Mouse (Mus musculus) embryonic facial prominence, embryonic 10.5 days (tissue): ENCODE results near the gene Pakap. TPM values are rescaled to one million over a fixed set of nuclear protein-coding genes. Genes with fewer than 3 reads are reported as not detected.

Source experiments
- DNase-seq: peaks from one replicate; pipeline ENCODE4 v3.0.0-alpha.2; 2017; ENCODE audit warnings: low spot score
- H3K27ac ChIP-seq: fragments of 300-500 bp; sonication (generic); replicated peaks from 2 replicates; pipeline ENCODE4 v1.5.1; 2016; ENCODE audit warnings: mild to moderate bottlenecking
- H3K27me3 ChIP-seq: fragments of 300-500 bp; sonication (generic); replicated peaks from 2 replicates; pipeline ENCODE4 v1.6.1; 2016; ENCODE audit warnings: low read depth, mild to moderate bottlenecking; ENCODE audit not compliant: poor library complexity, severe bottlenecking
- H3K36me3 ChIP-seq: fragments of 300-500 bp; sonication (generic); replicated peaks from 2 replicates; pipeline ENCODE4 v1.6.1; 2016; ENCODE audit warnings: mild to moderate bottlenecking, moderate library complexity
- H3K4me1 ChIP-seq: fragments of 300-500 bp; sonication (generic); 2 replicates; pipeline ENCODE4 v1.6.1; 2016
- H3K4me3 ChIP-seq: fragments of 300-500 bp; sonication (generic); 2 replicates; pipeline ENCODE4 v1.5.1; 2016; ENCODE audit warnings: mild to moderate bottlenecking, moderate library complexity
- H3K9me3 ChIP-seq: fragments of 300-500 bp; sonication (generic); 2 replicates; pipeline ENCODE4 v1.6.1; 2016; ENCODE audit warnings: mild to moderate bottlenecking
- WGBS: fragments of 180-500 bp; shearing (Covaris S2); methylation state at CpG from one replicate; pipeline ENCODE4 v1.1.7; 2016; 5-methylcytosine and 5-hydroxymethylcytosine counted together
- polyA plus RNA-seq: library from polyadenylated mRNA; unstranded; fragments of >200 nt; fragmentation: Nextera tagmentation; extraction: Ambion mirVana; gene quantifications from 2 replicates; pipeline ENCODE4 v1.2.1, GENCODE M21; 2016

Pakap gene
- polyA plus RNA-seq, 1 experiment from 2014 or later: 25.8 TPM

- H3K9me3 ChIP-seq: no peaks in the 10 kb centered on the region
- H3K36me3 ChIP-seq: no peaks in the 10 kb centered on the region
- peaks cover 27% of the 10 kb centered on the region for H3K4me1 ChIP-seq
- H3K27ac ChIP-seq: no peak overlapping the region
- H3K27me3 ChIP-seq: no peaks in the 10 kb centered on the region; the same call in 1 of the 2 replicates
- DNase-seq: peak; percentile 17
- H3K4me3 ChIP-seq: no peak overlapping the region
- 71% methylated on average over 7 of the region's 7 CpGs for WGBS
These were observed 103.0 kb downstream of the Pakap start for GRCm38 (mm10) chr4:57670813-57671469.

GRCm38 (mm10) chr4:57672541-57672940 is 104.6 kb downstream of the Pakap start:
- Histone ChIP-seq H3K4me1 (peaks cover 28% of the 10 kb centered on the region), H3K27ac (no peak overlapping the region), H3K9me3 (no peaks in the 10 kb centered on the region), H3K36me3 (no peaks in the 10 kb centered on the region), H3K4me3 (no peak overlapping the region), H3K27me3 (no peaks in the 10 kb centered on the region; the same call in 1 of the 2 replicates)
- no peak for DNase-seq
- WGBS: 79% methylated on average over 4 of the region's 4 CpGs

GRCm38 (mm10) chr4:57672996-57673906 is 105.3 kb downstream of the Pakap start:
- DNase-seq: peak; percentile 88
- Histone ChIP-seq H3K36me3 (no peaks in the 10 kb centered on the region), H3K4me1 (peaks cover 28% of the 10 kb centered on the region), H3K9me3 (no peaks in the 10 kb centered on the region), H3K4me3 (peak overlapping the region; percentile 43), H3K27me3 (no peaks in the 10 kb centered on the region; the same call in 1 of the 2 replicates), H3K27ac (peak overlapping the region; percentile 78)
- 15% methylated on average over 12 of the region's 12 CpGs for WGBS

GRCm38 (mm10) chr4:57674351-57674750 is 106.4 kb downstream of the Pakap start:
- Histone ChIP-seq H3K4me1 (peaks cover 28% of the 10 kb centered on the region), H3K36me3 (no peaks in the 10 kb centered on the region), H3K9me3 (no peaks in the 10 kb centered on the region), H3K4me3 (no peak overlapping the region), H3K27me3 (no peaks in the 10 kb centered on the region; the same call in 1 of the 2 replicates), H3K27ac (peak overlapping the region; percentile 76; the same call in 1 of the 2 replicates)
- DNase-seq: peak; percentile 29
- WGBS: 74% methylated on average over 7 of the region's 7 CpGs

GRCm38 (mm10) chr4:57675387-57675786 is 107.4 kb downstream of the Pakap start:
- WGBS: 2% methylated on average over 13 of the region's 13 CpGs
- Histone ChIP-seq H3K27me3 (no peaks in the 10 kb centered on the region; the same call in 1 of the 2 replicates), H3K36me3 (no peaks in the 10 kb centered on the region), H3K27ac (peak overlapping the region; percentile 76), H3K4me1 (peaks cover 28% of the 10 kb centered on the region), H3K4me3 (peak overlapping the region; percentile 43), H3K9me3 (no peaks in the 10 kb centered on the region)
- peak; percentile 67 for DNase-seq

GRCm38 (mm10) chr4:57677916-57678315 is 109.9 kb downstream of the Pakap start:
- Histone ChIP-seq H3K36me3 (no peaks in the 10 kb centered on the region), H3K4me1 (peaks cover 38% of the 10 kb centered on the region), H3K4me3 (no peak overlapping the region), H3K9me3 (no peaks in the 10 kb centered on the region), H3K27ac (no peak overlapping the region), H3K27me3 (no peaks in the 10 kb centered on the region; the same call in 1 of the 2 replicates)
- DNase-seq: no peak
- WGBS: 87% methylated on average over 12 of the region's 12 CpGs

- Histone ChIP-seq H3K36me3 (no peaks in the 10 kb centered on the region), H3K4me3 (no peak overlapping the region), H3K9me3 (no peaks in the 10 kb centered on the region), H3K27me3 (no peaks in the 10 kb centered on the region; the same call in 1 of the 2 replicates), H3K27ac (no peak overlapping the region), H3K4me1 (peaks cover 31% of the 10 kb centered on the region)
- 89% methylated on average over 9 of the region's 9 CpGs for WGBS
- no peak for DNase-seq
These were observed 111.0 kb downstream of the Pakap start for GRCm38 (mm10) chr4:57678991-57679457.

GRCm38 (mm10) chr4:57680186-57680585 is 112.2 kb downstream of the Pakap start:
- WGBS: 81% methylated on average over 12 of the region's 12 CpGs
- no peak for DNase-seq
- peaks cover 27% of the 10 kb centered on the region for H3K4me1 ChIP-seq

GRCm38 (mm10) chr4:57681511-57681910 is 113.5 kb downstream of the Pakap start:
- Histone ChIP-seq H3K27ac (peak overlapping the region; percentile 48; the same call in 1 of the 2 replicates), H3K9me3 (no peaks in the 10 kb centered on the region), H3K27me3 (no peaks in the 10 kb centered on the region), H3K4me1 (peaks cover 20% of the 10 kb centered on the region), H3K4me3 (no peak overlapping the region), H3K36me3 (no peaks in the 10 kb centered on the region)
- WGBS: 56% methylated on average over 12 of the region's 12 CpGs
- DNase-seq: no peak

More at GRCm38 (mm10) chr4:57680186-57680585, 112.2 kb downstream of the Pakap start:
- Histone ChIP-seq H3K27ac (no peak overlapping the region), H3K4me3 (no peak overlapping the region), H3K9me3 (no peaks in the 10 kb centered on the region), H3K36me3 (no peaks in the 10 kb centered on the region), H3K27me3 (no peaks in the 10 kb centered on the region)

GRCm38 (mm10) chr4:57682341-57682740 is 114.4 kb downstream of the Pakap start:
- Histone ChIP-seq H3K27me3 (no peaks in the 10 kb centered on the region), H3K27ac (no peak overlapping the region), H3K4me1 (peaks cover 27% of the 10 kb centered on the region), H3K4me3 (no peak overlapping the region), H3K36me3 (no peaks in the 10 kb centered on the region), H3K9me3 (no peaks in the 10 kb centered on the region)
- DNase-seq: no peak
- 94% methylated on average over 2 of the region's 2 CpGs for WGBS

- H3K27ac ChIP-seq: no peak overlapping the region
- no peaks in the 10 kb centered on the region for H3K9me3 ChIP-seq
- H3K27me3 ChIP-seq: no peaks in the 10 kb centered on the region
- no peak for DNase-seq
- H3K4me3 ChIP-seq: no peak overlapping the region
- 86% methylated on average over 11 of the region's 11 CpGs for WGBS
- H3K4me1 ChIP-seq: peaks cover 27% of the 10 kb centered on the region
- H3K36me3 ChIP-seq: no peaks in the 10 kb centered on the region
These were observed 115.0 kb downstream of the Pakap start for GRCm38 (mm10) chr4:57682944-57683343.

- no peak overlapping the region for H3K4me3 ChIP-seq
- 0 out of 2 replicates have a peak, but pooled peaks cover under 1% of the 10 kb centered on the region for H3K36me3 ChIP-seq
- 74% methylated on average over 12 of the region's 12 CpGs for WGBS
- H3K27ac ChIP-seq: peak overlapping the region; percentile 25; the same call in 1 of the 2 replicates
- no peaks in the 10 kb centered on the region for H3K27me3 ChIP-seq
- H3K4me1 ChIP-seq: peaks cover 42% of the 10 kb centered on the region
- no peak for DNase-seq
- H3K9me3 ChIP-seq: no peaks in the 10 kb centered on the region
These were observed 116.8 kb downstream of the Pakap start for GRCm38 (mm10) chr4:57684676-57685215.
